Mouse (Mus musculus): Measurements from ENCODE around the gene Lrrc8b.

Gene Lrrc8b

GRCm38 (mm10) chr5:105484247-105484646, 68.7 kb downstream of the Lrrc8b start:
- no peak for DNase-seq (ENCODE audit: low spot score)

GRCm38 (mm10) chr5:105484891-105485290, 69.3 kb downstream of the Lrrc8b start:
- DNase-seq (ENCODE audit: low spot score): no peak

DNA sequence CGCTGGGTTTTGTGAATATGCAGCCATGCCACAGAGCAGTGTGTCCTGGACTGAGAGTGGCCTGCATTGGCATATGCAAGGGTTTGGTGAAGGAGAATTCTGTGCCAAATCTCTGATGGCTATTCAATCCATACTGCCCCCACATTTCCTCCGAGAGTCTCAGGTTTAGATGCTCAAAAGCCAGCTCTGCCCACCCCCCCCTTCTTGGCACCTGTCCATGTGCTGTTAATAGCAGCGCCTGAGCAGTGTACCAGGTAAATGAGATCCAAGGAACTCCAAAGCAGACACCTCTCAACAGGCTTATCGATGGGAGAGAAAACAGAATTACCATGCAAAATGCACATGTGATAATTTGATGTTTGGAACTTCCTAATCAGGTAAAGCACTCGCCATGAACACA, 74.6 kb downstream of the Lrrc8b start:
- no peak for DNase-seq (ENCODE audit: low spot score)

GRCm38 (mm10) chr5:105491389-105491788, 75.8 kb downstream of the Lrrc8b start:
- DNase-seq (ENCODE audit: low spot score): peak; percentile 64

GRCm38 (mm10) chr5:105492367-105493246, 77.0 kb downstream of the Lrrc8b start:
- peak; percentile 44 for DNase-seq (ENCODE audit: low spot score)

DNA sequence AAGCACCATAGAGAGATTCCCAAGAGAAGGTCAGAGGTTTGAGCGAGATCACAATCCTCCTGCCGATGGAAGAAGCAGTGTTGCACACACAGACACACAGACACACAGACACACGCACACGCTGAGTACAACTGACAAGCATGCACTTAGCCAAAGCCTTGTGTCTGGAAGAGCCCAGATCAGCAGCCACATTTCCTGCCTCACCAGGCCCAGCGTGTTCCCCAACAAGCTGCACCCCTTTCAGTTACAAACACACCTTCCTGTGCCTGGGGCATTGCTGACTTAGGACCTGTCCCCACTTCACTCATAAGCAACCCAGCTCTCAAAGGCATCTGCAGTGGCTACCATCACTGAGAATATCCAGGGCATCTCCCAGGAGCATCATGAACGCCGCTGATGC, 77.8 kb downstream of the Lrrc8b start:
- no peak for DNase-seq (ENCODE audit: low spot score)

GRCm38 (mm10) chr5:105494246-105494917, 78.8 kb downstream of the Lrrc8b start:
- DNase-seq (ENCODE audit: low spot score): no peak

DNA sequence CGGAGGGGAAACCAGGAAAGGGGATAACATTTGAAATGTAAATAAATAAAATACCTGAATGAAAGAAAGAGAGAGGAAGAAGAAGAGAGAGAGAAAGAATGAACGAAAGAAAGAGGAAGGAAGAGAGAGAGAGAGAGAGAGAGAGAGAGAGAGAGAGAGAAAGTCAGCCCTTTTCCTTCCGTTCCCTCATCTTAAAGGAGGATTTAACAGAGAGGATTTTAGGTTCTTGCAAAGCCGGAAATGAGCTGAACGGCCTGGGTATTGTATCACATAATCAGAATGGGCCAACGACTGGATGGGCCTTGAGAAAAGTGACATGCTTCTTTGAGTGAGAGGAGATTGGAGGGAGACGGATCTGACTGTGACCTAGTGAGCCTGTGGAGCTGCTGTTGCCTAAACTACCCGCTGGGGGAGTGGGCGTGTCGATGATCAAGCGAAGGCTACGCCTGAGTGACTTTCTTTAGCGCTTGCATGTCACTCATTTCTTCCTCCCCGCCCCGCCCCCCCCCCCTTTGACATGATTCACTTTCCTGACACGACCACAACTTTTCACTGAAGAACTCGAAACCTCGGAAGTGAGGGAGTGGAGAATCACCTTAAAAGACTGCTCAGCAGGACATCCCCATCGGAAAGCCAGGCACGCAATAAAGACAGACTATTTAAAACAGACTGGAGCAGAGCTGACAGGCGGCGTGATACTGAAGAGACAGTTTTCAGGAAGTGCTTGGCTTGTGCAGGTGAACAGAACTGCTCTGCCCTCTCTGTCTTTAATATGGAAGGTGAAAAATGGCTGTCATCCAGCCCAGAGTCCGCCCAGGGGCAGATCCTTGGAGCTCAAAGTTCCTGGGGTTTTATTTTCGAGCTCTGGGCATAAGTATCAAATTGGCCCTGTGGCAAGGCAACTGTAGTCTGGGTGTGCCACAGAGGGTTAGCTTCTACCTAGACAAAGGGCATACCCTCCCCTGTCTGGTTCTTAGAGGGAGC, 79.6 kb downstream of the Lrrc8b start:
- peak; percentile 93 for DNase-seq (ENCODE audit: low spot score)

GRCm38 (mm10) chr5:105496133-105496532, 80.6 kb downstream of the Lrrc8b start:
- DNase-seq (ENCODE audit: low spot score): peak; percentile 70

DNA sequence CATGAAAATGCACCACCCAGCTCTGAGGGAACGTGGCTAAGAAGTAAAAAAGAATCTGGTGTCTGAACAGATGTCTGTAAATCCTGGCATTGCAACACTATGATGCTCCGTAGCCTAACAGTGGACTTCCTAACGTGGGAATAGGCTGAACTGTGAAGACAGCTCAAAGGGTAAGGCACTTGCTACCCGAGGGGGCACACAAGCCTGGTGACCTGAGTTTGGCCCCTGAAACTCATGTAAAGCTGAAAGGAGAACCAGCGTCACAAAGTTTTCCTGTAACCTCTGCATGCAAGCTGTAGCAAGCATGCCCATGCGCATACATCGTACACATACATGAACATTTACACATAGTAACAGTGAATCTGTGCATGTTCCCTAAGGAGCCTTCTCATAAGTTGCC, 81.0 kb downstream of the Lrrc8b start:
- DNase-seq (ENCODE audit: low spot score): no peak

GRCm38 (mm10) chr5:105498429-105499000, 82.9 kb downstream of the Lrrc8b start:
- DNase-seq (ENCODE audit: low spot score): peak; percentile 33

- no peak for DNase-seq (ENCODE audit: low spot score)
Observed at GRCm38 (mm10) chr5:105499396-105499795, 83.8 kb downstream of the Lrrc8b start.

GRCm38 (mm10) chr5:105500132-105501121, 84.9 kb downstream of the Lrrc8b start:
- DNase-seq (ENCODE audit: low spot score): peak; percentile 42

- no peak for DNase-seq (ENCODE audit: low spot score)
Observed at GRCm38 (mm10) chr5:105501136-105501535, 85.6 kb downstream of the Lrrc8b start.

DNA sequence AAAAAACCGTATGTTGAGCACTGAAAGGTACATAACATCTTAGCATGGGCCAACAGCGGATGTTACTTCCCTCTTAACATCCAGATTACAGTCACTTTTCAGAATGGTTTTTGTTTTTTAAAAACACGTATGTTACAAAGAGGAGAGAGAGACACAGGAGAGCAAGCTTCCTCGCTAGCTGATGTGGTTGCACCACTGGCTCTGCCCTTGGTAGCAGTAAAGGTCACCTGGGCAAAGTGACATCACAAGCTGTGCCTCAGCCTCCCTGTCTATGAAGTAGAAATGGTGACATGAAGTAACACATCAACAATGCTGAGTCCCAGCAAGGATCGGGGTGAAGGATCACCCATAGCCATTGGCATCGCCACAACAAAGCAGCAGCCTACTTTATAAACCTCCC, 93.2 kb downstream of the Lrrc8b start:
- DNase-seq (ENCODE audit: low spot score): no peak

DNA sequence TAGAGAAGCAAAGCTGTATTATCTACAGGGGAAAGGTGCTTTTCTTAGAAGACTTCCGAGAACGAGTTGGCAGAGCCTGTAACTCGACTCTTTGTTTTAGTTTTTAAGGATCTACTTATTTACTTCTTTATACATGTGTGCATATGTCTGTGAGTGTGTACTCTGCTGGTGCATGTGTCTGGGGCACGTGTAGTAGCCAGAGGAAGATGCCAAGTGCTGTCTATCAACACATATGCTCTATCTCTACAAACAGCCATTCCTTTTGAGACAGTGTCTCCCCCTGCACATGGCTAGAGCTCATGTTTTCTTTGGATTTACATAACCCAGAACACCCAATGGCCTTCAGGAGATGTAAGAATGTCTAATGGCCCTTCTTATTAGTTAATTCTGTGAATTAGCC, 96.7 kb downstream of the Lrrc8b start:
- no peak for DNase-seq (ENCODE audit: low spot score)

- DNase-seq (ENCODE audit: low spot score): no peak
Observed at GRCm38 (mm10) chr5:105515532-105515931, 100.0 kb downstream of the Lrrc8b start.

DNA sequence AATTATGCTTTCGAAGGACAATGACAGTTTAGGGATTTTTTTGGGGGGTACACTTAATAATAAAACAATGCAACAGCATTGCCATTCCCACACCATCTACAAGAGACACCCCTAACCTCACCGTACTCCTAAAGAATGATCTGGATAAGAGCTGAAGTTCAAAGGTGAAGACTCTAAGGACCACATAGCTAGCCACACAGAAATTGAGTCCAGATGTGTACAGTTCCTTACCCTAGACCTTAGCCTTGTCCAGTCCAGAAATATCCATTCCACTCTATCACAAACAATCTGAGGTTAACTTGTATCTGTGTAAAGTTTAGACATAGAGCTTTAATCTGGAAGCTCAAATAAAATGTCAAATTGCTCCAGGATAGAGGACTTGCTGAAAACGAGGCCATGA, 100.7 kb downstream of the Lrrc8b start:
- DNase-seq (ENCODE audit: low spot score): peak; percentile 62

DNA sequence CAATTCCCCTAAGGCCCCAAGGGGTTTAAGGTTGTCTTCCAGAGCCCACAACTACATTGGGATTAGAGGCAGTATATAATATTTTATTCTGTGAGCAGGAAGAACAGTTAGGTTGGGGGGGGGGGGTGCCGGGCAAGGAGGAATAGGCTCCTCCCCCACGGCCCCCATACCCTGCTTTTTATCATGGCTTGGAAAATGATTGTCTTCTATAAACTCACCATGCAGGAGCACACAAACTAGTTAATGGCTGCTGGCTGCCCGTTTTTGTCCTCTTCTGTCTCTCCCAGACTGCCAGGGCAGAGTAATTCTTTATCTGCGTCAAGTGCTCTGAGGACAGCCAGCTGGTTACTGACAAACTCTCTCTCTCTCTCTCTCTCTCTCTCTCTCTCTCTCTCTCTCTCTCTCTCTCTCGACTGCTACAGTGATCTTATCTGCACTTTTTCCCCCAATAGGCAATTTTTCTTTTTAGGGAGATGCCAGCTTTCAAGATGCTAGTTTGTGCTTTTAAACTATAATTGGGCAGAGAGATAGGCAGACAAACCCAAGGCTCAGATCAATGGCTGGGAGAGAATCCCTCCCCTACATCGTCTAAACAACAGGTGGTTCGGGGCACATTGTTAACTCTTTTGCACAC, 102.5 kb downstream of the Lrrc8b start:
- no peak for DNase-seq (ENCODE audit: low spot score)

DNA sequence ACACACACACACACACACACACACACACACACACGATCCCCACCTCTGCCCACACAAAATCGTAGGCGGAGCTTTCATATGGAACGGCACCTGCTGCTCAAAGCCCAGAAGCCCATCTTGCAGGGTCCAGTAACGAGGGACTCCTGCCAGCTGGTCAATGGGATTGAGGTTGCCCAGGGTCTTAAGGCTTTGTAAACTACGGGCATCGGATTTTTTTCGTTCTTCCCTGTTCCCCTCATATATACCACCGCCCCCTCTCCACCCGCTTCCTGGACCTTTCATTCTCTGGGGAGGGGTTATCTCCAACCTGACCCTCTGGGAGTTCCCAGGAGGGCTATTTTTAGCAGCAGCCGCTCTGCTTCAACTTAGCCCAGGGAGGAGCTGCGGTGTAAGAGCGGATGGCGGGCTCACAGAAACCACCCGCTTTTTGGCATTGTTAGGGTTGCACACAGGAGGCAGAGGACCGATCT, 103.1 kb downstream of the Lrrc8b start:
- DNase-seq (ENCODE audit: low spot score): peak; percentile 40
